Mouse (Mus musculus) cerebellum, adult 11-12 months (tissue): ENCODE measurements around the gene Ndufaf4.
"Not testable (repeated sequence)": the region's sequence is repeated elsewhere in the genome, so short reads cannot be mapped to it uniquely, and the experiment has no call there.

ENCODE experiments used
- DNase-seq: peaks from one replicate; pipeline ENCODE4 v3.0.0; 2022

Ndufaf4 gene

DNA sequence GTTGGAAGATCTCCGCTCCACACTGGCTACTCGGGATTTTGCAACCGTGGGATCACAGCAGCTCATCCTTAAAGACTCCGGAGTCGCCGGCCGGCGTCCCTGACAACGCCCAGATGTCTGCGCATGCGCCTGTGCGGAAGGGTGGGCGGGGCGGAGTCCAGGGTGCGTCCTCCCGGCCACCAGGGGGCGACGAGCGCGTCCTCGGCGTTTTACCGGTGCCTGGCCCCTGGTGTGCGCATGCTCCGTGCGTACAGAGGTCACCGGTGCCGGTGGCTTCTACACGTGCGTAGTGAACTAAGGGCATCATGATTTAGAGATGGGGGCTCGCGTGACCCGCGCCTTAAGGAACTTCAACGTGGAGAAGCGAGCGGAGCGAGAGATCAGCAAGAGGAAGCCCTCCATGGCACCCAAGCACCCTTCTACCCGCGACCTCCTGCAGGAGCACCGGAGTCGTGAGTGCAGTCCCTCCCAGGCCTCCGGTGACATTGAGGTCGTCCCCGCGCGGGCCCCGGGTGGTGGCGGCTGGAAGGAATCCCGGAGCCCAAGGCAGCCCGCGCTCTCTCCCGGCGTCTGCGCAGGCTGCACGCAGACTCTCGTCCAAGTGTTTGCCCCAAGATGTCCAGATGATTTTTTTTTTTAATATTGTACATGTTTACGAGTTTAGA, at the start of gene Ndufaf4:
Gene Ndufaf4, plus strand, starts transcription at position 233 of the 665 bp plus-strand sequence.
- peak; percentile 94 for DNase-seq

DNA sequence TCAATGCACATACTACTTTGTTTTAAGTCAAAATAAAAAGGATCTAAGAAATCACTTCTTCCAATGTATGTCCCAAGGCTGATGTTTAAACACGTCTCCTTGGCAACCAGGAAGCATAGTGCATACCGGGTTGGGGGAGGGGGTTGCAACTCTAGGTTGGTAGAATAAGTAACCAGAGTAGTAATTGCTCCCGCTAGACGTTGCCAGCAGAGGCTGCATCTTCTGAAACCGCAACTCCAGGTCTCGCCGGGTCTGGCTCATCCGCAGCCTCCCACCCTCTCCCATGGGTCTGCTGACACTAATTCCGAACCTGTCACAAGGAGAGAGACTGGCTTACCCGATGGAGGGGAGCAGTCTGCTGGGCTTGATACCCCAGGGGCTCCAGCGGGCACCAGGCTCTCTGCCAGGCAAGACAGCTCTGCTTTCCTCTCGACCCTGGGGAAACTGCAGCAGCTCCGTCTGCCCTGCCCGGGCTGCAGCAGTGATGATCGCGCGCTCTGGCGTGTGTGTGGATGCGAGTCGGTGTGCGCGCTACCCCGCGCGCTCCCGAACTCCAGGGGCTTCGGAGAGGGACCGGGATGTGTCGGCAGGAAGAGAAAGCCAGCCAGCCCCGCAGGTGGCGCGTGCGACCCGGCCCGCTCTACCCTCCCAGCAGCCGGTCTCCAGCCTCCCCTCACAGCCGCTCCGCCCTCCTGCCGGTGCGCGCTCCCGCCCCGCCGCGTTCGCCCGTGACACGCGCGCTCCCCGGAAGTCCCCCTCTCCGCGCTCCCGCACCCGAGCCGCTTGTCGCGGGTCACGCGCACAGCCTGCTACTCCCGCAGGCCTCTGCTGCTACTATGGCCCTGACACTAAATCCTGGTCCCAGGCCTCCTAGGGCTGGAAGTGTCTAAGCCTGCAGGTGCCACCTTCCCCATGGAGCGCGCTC, 47.2 kb upstream of the Ndufaf4 start, which contains the start of gene Klhl32:
Gene Klhl32, minus strand, starts transcription at position 724 of the 925 bp plus-strand sequence.
- peak; percentile 89 for DNase-seq

DNA sequence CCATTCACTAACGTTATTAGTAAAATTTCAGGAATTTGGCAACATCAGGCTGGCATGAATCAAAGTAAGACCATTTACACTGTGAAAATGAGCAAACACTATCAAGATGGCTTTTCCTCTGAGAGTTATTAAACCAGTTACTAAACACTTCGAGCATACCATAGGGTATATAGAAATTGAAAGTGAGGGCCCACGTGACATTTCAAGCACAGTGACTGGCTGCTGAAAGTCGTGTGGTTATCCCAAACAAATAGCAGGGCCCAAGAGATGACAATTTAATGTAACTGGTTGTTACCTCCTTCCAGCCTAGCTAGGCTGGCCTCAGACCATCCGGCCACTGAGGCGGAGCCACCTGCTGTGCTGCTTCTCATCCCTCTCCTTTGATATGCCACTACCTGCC, 32.2 kb upstream of the Ndufaf4 start:
- DNase-seq = no peak

DNA sequence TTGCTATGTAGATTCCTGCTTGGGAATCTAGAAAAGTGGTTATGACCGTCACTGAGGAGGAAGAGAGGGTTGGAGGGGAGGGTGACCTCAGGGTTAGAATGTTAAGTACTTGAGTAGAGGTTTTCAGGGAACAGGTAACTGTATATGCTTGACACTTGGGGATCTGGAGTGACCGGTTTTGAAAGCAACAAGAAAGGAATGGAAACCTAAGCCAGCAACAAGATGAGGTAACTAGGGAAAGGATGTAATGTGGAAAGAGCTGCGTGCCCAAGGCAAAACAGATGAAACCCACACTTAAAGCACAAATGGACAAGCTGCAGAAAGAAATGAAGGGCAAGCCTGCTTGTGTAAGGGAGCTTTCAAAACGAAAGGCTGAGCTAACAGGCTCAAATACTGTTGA, 28.7 kb upstream of the Ndufaf4 start:
- no peak for DNase-seq

DNA sequence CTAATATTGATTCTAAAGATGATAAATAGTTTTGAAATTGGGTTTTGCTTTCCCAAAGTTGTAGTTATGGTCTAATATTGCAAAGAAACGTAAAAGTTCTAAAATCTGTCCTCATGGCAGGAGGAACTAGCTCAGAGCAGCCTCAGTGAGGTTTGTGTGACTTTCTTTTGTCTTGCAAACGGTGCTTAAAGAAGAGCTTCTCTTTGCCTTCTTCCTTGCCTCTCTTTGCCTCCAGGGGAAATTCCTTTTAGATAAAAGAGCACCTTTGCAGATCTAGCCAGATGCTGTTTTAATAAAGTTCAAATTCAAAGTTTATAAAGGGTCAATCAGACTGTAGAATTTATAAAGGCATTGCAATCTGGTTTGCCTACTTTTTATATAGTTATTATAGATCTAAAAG, 8.5 kb upstream of the Ndufaf4 start:
- DNase-seq = not testable (repeated sequence)

DNA sequence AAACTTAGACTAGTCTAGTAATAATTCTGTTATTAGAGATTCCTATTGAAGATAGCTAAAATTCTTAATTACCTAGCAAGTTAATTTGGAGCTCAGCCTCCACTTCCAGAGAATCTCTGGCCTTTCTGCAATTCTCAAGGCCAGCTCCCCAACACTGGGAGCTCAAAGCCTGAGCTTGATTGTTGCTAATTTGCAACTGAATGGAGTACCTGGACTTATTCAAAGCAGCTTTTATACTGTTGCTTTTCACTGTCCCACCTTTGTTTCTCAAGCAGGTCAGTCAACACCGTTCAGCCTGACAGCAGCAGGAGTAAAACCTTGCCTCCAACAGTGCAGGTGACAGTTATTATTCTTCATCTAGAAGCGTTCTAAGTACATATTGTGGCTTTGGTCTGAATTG, 5.6 kb upstream of the Ndufaf4 start:
- not testable (repeated sequence) for DNase-seq

DNA sequence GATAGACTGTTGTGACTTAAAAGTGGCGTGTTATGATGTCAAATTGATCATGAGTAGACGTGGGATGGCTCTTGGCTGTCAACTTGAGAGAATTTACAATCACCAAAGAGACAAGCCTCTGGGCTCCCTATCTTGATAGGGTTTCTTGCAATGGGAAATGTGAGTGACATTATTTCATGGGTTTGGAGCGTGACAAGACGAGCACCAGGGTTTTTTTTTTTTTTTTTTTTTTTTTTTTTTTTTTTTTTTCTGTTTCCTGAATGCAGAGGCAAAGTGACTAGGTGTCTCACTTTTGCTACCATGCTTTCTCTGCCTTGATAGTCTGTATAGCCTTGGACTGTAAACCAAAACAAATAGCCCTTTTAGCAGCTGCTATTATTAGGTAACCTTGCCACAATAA, 3.3 kb upstream of the Ndufaf4 start:
- DNase-seq = no peak

DNA sequence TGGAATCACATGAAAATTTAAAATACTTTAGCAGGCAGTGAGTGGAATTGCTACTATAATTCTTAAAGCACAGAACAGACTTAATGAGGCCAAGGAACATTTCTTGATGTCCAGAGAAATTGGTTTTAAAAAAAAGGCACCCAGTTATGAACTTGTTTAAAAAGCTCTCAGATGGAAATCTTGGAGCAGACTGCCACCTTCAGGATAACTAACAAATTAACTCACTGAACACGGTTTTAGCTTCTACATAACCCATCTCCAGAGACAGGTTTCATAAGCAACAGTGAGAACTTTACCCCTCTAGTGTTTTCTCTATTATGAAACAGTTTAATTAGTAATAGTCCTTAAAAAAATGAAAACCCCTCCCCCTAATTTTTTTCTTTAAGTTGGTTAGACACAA, 1.1 kb upstream of the Ndufaf4 start:
- DNase-seq = no peak

DNA sequence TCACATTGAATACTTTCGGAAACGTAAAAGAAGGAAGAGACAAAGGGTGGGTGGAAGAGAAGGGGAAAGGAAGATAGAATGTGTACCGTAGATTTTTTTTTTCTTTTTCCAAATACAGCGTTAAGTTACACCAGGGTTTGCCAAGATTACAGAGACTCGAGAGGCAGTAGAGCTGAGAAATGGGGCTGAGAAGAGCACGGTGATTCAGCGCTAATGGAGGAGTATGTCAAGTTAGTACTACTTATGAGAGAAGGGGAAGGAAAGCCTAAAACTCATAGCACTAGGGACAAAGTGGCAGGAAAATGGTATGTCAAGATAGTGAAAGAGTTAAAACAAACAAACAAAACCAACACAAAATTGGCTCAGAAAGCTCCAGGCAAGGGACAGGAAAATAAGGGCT, 532 bp upstream of the Ndufaf4 start:
- no peak for DNase-seq

DNA sequence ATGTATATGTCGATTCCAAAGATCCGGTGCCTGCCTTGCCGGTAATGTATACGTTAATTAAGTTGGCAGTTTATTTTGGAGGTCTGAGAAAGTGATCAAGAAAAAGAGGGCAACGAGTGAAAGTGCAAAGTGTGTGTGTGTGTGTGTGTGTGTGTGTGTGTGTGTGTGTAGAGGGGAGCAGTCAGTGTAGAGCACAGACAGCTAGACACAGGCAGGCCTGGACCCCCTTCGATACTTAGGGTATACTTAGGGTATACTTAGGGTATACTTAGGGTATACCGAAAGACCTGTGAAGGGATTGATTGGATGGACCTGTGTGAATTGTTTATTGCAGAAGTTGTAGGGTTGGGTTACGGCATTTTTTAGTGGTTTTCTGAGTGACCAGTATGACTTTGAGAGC, 753 bp downstream of the Ndufaf4 start:
- no peak for DNase-seq

DNA sequence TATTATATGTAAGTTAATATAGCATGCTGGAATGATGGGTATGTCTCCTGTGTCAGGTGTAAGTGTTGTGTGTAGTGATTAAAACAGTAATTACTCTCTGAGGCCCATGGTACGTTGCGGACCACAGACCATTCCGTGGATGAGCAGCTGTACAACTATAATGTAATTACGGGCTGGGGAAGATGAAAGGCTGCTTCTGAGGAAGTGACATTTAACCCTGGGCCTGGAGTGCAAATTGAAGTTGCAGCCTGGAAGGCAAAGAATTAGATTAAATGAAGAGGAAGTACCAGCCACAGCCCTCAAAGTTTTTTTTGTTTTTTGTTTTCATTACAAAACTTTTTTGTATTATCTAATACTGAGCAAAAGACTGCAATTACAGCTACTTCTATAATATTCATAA, 1.3 kb downstream of the Ndufaf4 start:
- no peak for DNase-seq

DNA sequence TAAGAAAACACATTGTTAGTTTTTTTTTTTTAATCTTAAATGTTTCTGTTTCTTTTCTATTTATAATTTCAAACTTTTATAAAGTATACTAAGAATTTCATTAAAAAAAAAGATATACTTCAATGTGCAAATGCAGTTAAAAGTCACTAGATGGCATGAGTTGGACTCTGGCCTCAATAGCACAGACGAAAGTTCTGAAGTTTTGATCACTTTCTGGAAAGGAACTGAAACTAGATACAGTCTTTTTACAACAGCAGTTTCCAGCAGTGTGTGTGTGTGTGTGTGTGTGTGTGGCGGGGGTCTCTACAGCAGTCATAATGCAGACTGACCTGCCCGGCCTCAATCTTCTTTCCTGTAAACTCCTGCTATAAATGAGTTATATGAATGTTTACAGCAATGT, 9.9 kb downstream of the Ndufaf4 start:
- no peak for DNase-seq

DNA sequence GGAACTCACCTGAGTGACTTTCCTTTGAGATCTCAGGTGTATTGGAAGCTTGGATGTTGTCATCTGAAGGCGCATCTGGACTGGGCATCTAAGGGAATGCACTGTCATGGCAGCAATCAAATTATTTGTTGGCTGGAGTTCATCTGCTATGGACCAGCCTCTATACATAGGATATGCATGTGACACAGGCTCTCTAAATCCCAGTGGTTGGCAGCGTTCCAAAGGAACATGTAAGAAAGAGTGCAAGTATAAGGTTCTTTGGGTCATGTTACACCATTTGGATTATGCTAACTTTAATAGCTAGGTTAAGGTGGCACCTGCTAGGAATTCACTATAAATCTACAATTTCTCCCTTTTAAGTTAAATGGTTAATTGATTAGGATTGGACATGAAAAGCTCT, 17.7 kb downstream of the Ndufaf4 start:
- DNase-seq = no peak

DNA sequence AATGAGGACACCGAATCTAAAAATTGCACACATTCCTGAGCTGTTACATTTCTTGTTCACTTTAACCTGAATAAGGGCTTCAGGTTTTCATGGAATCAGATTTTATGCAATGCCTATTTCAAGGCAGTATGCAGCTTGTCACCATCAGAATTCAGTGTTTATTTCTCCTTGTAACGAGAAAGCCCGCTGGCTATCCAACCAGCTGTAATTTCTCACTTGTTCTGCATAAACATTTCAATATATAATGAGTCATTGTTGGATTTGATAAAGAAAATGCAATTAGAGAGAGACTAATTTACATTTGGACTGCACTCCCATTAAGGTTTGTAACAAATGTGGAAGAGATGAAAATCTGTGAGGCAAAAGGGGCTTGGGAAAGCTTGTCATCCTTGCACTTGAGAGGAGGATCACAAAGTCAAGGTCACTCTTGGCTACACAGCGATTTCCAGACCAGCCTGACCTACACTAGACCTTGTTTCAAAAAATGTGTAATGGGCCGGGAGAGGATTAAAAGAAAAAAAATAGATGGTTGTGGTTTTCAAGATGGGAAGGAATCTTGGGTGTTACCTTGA, 22.2 kb downstream of the Ndufaf4 start:
- no peak for DNase-seq

DNA sequence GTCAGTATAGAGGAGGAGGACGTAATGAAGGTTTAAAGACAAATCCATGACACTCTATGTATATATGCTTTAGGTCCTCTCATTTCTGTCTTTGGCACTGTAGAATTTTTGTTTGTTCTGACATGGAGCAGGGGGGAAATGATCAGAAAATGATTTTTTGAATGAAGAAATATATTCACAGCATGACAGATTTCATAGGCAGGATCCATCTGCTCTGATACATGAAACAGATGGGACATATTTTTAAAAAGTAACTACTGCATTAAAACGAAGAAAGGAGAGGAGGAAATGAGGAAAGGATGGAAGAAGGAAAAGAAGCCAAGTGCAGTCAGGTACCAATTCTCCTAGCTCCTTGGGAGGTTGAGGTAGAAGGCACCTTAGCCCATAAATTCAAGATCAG, 26.8 kb downstream of the Ndufaf4 start:
- DNase-seq = no peak

DNA sequence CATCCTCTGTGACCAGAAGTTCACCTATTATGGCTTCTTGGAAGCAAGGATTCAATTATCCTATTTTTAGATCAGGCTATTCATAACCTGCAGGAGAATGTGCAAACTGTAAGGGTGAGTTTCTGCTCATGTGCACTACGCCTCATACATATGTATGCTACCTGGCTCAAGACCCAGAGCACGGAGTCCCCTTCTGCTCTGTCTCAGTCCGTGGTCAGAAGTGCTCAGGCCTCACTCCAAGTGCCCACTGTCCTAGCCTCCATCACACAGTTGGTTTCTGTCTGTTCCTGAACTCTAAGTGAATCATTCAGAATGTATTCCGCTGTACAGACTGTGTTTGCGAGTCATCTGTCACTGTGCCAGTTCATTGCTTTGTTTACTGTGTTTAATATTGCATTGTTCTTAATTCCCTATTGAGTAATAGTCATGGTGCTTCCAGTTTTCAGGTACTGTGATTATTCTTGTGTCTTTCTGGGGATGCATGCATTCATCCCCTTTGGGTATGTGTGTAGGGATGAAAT, 30.4 kb downstream of the Ndufaf4 start:
- no peak for DNase-seq

DNA sequence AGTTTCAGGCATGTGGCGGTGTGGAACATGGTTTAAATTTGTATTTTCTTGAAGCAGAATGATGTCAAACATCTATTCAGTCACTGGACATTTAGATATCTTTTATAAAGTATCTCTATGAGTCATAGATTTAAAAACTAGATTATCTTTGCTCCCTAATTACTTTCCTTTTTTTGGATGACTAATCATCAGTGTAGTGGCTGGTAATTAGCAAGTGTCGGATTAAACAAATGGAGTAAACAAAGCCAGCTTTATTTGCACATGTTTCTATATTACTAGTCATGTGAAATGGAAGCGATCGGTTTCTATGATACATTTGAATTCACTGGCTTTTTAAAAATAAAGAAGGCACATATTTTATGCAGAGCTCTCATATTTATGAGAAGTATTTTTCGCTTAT, 31.0 kb downstream of the Ndufaf4 start:
- DNase-seq = no peak

DNA sequence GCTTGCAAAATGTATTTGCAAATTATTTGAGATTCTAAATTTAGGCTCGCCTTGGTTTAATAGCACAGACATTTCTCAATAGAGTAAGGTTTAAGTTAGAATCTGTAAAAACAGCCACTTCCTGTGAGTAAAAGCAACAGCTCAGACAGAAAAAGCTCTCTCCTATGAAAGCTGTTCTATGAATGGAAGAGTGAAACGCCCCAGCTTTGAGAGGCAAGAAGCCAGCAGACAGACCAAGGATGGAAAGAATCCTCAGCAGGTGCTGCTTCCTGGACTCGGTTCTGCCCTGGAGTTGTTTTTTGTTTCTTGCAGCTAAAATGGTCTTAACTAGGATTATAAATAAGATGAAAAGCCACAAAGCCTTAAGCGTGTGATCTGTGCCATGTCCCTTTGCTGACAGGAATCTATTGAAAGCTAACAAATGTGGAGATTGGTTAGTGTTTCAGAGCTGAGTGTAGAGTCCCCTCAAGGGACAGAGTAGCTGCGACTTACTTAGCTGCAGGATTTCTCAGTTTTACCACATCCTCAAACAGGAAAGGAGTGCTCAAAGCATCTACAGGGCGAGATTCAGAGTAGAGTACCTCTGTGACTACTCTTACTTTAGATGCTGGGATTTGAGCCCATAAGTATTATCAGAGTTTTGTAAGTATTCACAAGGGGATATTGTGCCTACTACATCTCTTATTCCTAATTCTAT, 45.0 kb downstream of the Ndufaf4 start:
- DNase-seq = no peak
